Mouse (Mus musculus) hindbrain, embryonic 10.5 days (tissue): Measurements from ENCODE around the gene Sptssa. TPM values are rescaled to one million over a fixed set of nuclear protein-coding genes. Genes with fewer than 3 reads are reported as not detected.

Experiments used
- DNase-seq: peaks from one replicate; pipeline ENCODE4 v3.0.0-alpha.2; 2017; ENCODE audit warnings: low spot score
- H3K27ac ChIP-seq: fragments of 300-500 bp; sonication (generic); 2 replicates; pipeline ENCODE4 v1.5.1; 2016; ENCODE audit warnings: mild to moderate bottlenecking, moderate library complexity
- H3K27me3 ChIP-seq: fragments of 300-500 bp; sonication (generic); 2 replicates; pipeline ENCODE4 v1.6.1; 2016; ENCODE audit warnings: mild to moderate bottlenecking; ENCODE audit not compliant: poor library complexity, insufficient read depth, severe bottlenecking
- H3K36me3 ChIP-seq: fragments of 300-500 bp; sonication (generic); 2 replicates; pipeline ENCODE4 v1.6.1; 2016; ENCODE audit warnings: mild to moderate bottlenecking, moderate library complexity
- H3K4me1 ChIP-seq: fragments of 300-500 bp; sonication (generic); replicated peaks from 2 replicates; pipeline ENCODE4 v1.6.1; 2016; ENCODE audit warnings: mild to moderate bottlenecking
- H3K4me3 ChIP-seq: fragments of 300-500 bp; sonication (generic); 2 replicates; pipeline ENCODE4 v1.5.1; 2016; ENCODE audit warnings: mild to moderate bottlenecking, moderate library complexity
- H3K9me3 ChIP-seq: fragments of 300-500 bp; sonication (generic); 2 replicates; pipeline ENCODE4 v1.6.1; 2016; ENCODE audit warnings: mild to moderate bottlenecking, moderate library complexity
- WGBS: fragments of 180-500 bp; shearing (Covaris S2); methylation state at CpG from one replicate; pipeline ENCODE4 v1.1.7; 2016; 5-methylcytosine and 5-hydroxymethylcytosine counted together
- polyA plus RNA-seq: library from polyadenylated mRNA; unstranded; fragments of >200 nt; fragmentation: Nextera tagmentation; extraction: Ambion mirVana; gene quantifications from 2 replicates; pipeline ENCODE4 v1.2.1, GENCODE M21; 2016

Gene Sptssa
- polyA plus RNA-seq, 1 experiment from 2014 or later, result 164 TPM

- WGBS, result 73% methylated on average over 8 of the region's 8 CpGs
Observed at GRCm38 (mm10) chr12:54651820-54652219, 4.6 kb downstream of the Sptssa start.

GRCm38 (mm10) chr12:54651158-54651557 is 5.2 kb downstream of the Sptssa start:
- Histone ChIP-seq H3K27me3 (no peaks in the 10 kb centered on the region), H3K4me1 (peaks cover 17% of the 10 kb centered on the region), H3K27ac (no peak overlapping the region), H3K4me3 (no peak overlapping the region), H3K9me3 (no peaks in the 10 kb centered on the region), H3K36me3 (peaks cover 40% of the 10 kb centered on the region)
- no peak for DNase-seq
- 86% methylated on average over 1 of the region's 1 CpGs for WGBS

More at GRCm38 (mm10) chr12:54651820-54652219, 4.6 kb downstream of the Sptssa start:
- Histone ChIP-seq H3K27me3 (no peaks in the 10 kb centered on the region), H3K27ac (no peak overlapping the region), H3K36me3 (peaks cover 34% of the 10 kb centered on the region), H3K4me3 (no peak overlapping the region), H3K9me3 (no peaks in the 10 kb centered on the region), H3K4me1 (peaks cover 22% of the 10 kb centered on the region)
- no peak for DNase-seq

GRCm38 (mm10) chr12:54644947-54645346 is 11.4 kb downstream of the Sptssa start:
- DNase-seq, result no peak
- H3K27ac ChIP-seq, result no peak overlapping the region
- WGBS, result 77% methylated on average over 2 of the region's 2 CpGs
- H3K27me3 ChIP-seq, result no peaks in the 10 kb centered on the region
- no peak overlapping the region for H3K4me3 ChIP-seq
- H3K36me3 ChIP-seq, result peaks cover 47% of the 10 kb centered on the region
- no peaks in the 10 kb centered on the region for H3K4me1 ChIP-seq
- H3K9me3 ChIP-seq, result no peaks in the 10 kb centered on the region

- WGBS, result 87% methylated on average over 5 of the region's 5 CpGs
- no peak for DNase-seq
Observed at GRCm38 (mm10) chr12:54643320-54643892, 13.0 kb downstream of the Sptssa start.

DNA sequence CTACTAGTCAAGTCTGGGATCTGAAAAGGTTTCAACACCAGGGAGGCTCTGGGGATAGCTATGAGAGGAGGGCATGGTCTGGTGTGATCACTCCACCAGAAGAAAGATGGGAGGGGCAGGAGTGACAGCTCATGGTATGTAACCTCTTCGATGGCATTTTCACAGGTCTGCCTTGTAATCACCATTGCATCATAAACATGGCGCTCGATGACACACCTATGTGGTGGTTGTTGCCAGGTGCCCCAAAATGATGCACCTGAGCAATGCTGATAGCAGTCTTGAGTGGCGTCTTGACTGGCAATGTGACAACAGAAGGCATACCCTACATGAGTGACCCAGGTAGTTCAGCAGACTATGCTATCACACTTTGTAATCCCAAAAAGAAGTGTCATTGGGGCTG is 15.0 kb downstream of the Sptssa start:
- Histone ChIP-seq H3K4me3 (no peak overlapping the region), H3K27ac (no peak overlapping the region), H3K36me3 (peaks cover 17% of the 10 kb centered on the region), H3K9me3 (no peaks in the 10 kb centered on the region), H3K4me1 (no peaks in the 10 kb centered on the region), H3K27me3 (no peaks in the 10 kb centered on the region)
- DNase-seq, result no peak
- 93% methylated on average over 4 of the region's 4 CpGs for WGBS

More at GRCm38 (mm10) chr12:54643320-54643892, 13.0 kb downstream of the Sptssa start:
- H3K27me3 ChIP-seq, result no peaks in the 10 kb centered on the region
- no peaks in the 10 kb centered on the region for H3K4me1 ChIP-seq
- H3K36me3 ChIP-seq, result peaks cover 37% of the 10 kb centered on the region
- H3K9me3 ChIP-seq, result no peaks in the 10 kb centered on the region
- H3K4me3 ChIP-seq, result no peak overlapping the region
- H3K27ac ChIP-seq, result no peak overlapping the region

DNA sequence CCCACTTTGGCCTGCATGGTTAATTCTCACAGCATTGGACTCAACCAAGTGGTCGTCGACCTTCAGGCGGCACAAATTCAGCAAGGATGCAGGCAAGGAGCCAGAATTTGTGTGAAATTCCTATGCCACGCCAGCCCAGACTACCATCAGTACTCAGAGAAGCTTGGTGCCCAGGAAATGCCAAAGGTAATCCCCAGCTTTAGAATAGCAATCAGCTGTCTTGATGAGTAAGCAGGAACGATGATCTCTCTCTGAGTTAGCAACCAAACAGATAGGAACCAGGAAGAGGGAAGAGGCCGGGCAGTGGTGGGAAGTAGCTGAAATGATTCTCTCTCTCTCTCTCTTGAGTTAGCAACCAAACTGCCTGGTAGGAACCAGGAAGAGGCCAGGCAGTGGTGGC is 16.1 kb downstream of the Sptssa start:
- Histone ChIP-seq H3K27ac (no peak overlapping the region), H3K4me3 (no peak overlapping the region), H3K9me3 (no peaks in the 10 kb centered on the region), H3K36me3 (peaks cover 6% of the 10 kb centered on the region), H3K27me3 (no peaks in the 10 kb centered on the region), H3K4me1 (no peaks in the 10 kb centered on the region)
- no peak for DNase-seq
- 90% methylated on average over 6 of the region's 6 CpGs for WGBS

DNA sequence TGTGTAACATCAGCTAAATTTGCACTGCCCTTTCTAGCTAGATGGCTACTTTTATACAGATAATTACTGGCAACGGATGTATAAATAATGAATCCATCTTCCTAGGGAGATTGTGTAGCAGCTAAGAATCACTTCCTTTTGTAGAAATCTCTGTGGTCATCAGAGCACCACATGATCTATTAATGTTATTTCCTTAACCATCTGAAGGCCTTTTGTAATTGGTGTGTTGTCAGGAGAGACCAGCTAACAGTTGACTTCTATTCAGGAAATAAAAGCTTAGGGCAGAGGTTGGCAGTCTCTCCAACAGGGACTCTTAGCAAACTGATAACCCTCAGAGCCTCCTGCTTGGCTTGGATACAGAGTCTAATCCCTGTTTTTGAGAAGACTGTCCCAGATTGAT is 19.3 kb downstream of the Sptssa start:
- Histone ChIP-seq H3K27ac (no peak overlapping the region), H3K9me3 (no peaks in the 10 kb centered on the region), H3K4me1 (no peaks in the 10 kb centered on the region), H3K4me3 (no peak overlapping the region), H3K36me3 (no peaks in the 10 kb centered on the region), H3K27me3 (no peaks in the 10 kb centered on the region)
- 88% methylated on average over 1 of the region's 1 CpGs for WGBS
- no peak for DNase-seq

- Histone ChIP-seq H3K27me3 (no peaks in the 10 kb centered on the region), H3K4me3 (no peak overlapping the region), H3K27ac (no peak overlapping the region), H3K4me1 (no peaks in the 10 kb centered on the region), H3K9me3 (no peaks in the 10 kb centered on the region), H3K36me3 (no peaks in the 10 kb centered on the region)
- no peak for DNase-seq
- 79% methylated on average over 2 of the region's 2 CpGs for WGBS
Observed at GRCm38 (mm10) chr12:54632141-54632540, 24.2 kb downstream of the Sptssa start.

- H3K27me3 ChIP-seq, result no peaks in the 10 kb centered on the region
- no peak overlapping the region for H3K27ac ChIP-seq
- no peaks in the 10 kb centered on the region for H3K36me3 ChIP-seq
- no peak overlapping the region for H3K4me3 ChIP-seq
- WGBS, result 85% methylated on average over 2 of the region's 2 CpGs
- H3K9me3 ChIP-seq, result no peaks in the 10 kb centered on the region
- no peaks in the 10 kb centered on the region for H3K4me1 ChIP-seq
- no peak for DNase-seq
Observed at GRCm38 (mm10) chr12:54621942-54622341, 34.4 kb downstream of the Sptssa start.

DNA sequence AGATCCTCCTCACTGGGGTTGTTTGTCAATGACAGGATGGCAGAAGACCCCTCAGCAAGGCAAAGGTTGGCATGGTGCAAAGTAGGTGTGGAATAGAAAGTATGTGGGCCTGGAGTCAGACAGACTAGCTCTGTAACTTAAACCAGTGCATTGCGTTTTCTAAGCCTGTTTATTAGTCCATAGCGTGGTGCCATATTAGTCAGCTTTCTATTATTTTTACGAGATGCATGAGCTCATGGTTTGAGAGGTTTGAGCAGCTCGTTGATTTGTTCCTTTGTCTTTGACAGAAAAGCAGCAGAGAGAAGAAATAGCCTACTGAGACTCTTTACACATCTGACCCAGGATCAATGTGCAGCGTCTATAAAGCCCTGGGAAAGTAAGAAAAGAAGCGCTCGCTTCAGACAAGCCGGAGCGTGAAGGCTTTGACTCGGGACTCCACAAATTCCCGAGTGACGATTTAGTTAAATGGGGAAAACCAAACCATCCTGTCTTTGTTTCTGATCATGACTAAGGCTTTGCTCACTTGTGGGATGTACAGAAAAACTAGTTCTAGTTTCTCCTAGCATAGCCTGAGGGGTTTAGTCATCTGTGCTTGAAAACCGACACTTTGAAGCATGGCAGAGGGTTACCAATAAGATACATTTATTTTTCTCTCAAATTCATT is 36.2 kb downstream of the Sptssa start:
- Histone ChIP-seq H3K4me1 (no peaks in the 10 kb centered on the region), H3K9me3 (no peaks in the 10 kb centered on the region), H3K27me3 (no peaks in the 10 kb centered on the region), H3K36me3 (no peaks in the 10 kb centered on the region), H3K4me3 (no peak overlapping the region), H3K27ac (no peak overlapping the region)
- 78% methylated on average over 13 of the region's 13 CpGs for WGBS
- DNase-seq, result no peak

- H3K36me3 ChIP-seq, result no peaks in the 10 kb centered on the region
- 80% methylated on average over 6 of the region's 6 CpGs for WGBS
- DNase-seq, result no peak
- peaks cover 3% of the 10 kb centered on the region; the same call in 1 of the 2 replicates for H3K4me1 ChIP-seq
- no peaks in the 10 kb centered on the region for H3K9me3 ChIP-seq
- no peak overlapping the region for H3K4me3 ChIP-seq
- no peak overlapping the region for H3K27ac ChIP-seq
- no peaks in the 10 kb centered on the region for H3K27me3 ChIP-seq
Observed at GRCm38 (mm10) chr12:54608988-54609387, 47.4 kb downstream of the Sptssa start.

DNA sequence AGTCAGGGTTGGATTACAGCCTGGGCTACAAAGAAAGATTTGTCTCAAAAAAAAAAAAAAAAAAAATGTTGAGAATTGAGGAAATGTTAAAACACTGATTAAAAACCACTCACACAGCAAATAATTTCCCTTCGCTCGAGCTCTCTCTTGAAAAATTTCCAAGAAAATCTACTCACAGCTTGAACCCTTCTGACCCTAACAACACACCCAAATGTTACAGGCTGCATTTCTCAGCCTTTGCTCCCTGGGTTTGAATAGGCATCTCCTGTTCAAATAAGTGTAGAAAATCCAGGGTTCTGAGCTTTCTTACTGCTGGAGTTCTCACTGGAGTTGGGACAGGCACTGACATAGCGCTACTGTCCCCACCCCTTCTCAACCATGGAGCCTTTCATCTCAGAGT is 51.2 kb downstream of the Sptssa start:
- 83% methylated on average over 3 of the region's 3 CpGs for WGBS
- H3K4me3 ChIP-seq, result no peak overlapping the region
- H3K36me3 ChIP-seq, result no peaks in the 10 kb centered on the region
- no peak for DNase-seq
- peaks cover 5% of the 10 kb centered on the region for H3K9me3 ChIP-seq
- H3K27ac ChIP-seq, result no peak overlapping the region
- H3K27me3 ChIP-seq, result no peaks in the 10 kb centered on the region
- peaks cover 3% of the 10 kb centered on the region; the same call in 1 of the 2 replicates for H3K4me1 ChIP-seq

GRCm38 (mm10) chr12:54603542-54604167 is 52.7 kb downstream of the Sptssa start:
- DNase-seq, result no peak
- WGBS, result 87% methylated on average over 9 of the region's 9 CpGs
- H3K27me3 ChIP-seq, result no peaks in the 10 kb centered on the region

More at GRCm38 (mm10) chr12:54603542-54604167, 52.7 kb downstream of the Sptssa start:
- no peak overlapping the region for H3K27ac ChIP-seq
- H3K4me3 ChIP-seq, result no peak overlapping the region
- no peaks in the 10 kb centered on the region for H3K36me3 ChIP-seq
- H3K9me3 ChIP-seq, result peaks cover 5% of the 10 kb centered on the region
- no peaks in the 10 kb centered on the region for H3K4me1 ChIP-seq
